Mouse (Mus musculus): ENCODE data around the gene Sel1l3. TPM values are rescaled to one million over a fixed set of nuclear protein-coding genes. Genes with fewer than 3 reads are reported as not detected.
A peak's percentile ranks its signal among the peaks of the same experiment; 100 is the strongest.

Gene Sel1l3
- total RNA-seq, 2 experiments from 2014 or later, result 36.1 to 41.7 TPM

- DNase-seq (ENCODE audit: low spot score in 2 of 2), result no peak
Measured at GRCm38 (mm10) chr5:53175195-53175594, 38.5 kb downstream of the Sel1l3 start.

- no peak for DNase-seq (ENCODE audit: low spot score in 2 of 2)
Measured at GRCm38 (mm10) chr5:53174461-53174860, 39.3 kb downstream of the Sel1l3 start.

DNA sequence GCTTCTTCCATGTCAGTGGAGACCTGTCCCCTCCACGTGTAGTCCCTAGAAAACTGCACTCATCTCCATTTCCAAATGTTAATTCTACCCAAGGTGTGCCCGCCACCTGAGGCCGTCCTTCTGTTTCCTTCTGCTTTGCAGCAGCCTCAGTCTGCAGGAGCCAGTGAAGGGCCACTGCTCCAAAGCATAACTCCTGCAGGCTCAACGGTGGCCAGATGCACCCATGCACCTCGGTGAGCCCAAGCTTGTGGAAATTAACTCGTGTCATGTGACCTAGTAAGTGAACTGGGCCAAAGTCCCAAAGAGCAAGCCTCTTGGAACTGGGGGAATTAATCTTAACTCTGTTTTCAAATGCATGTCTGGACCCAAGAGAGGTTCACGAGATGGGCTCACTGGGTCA is 40.8 kb downstream of the Sel1l3 start:
- no peak for DNase-seq (ENCODE audit: low spot score in 2 of 2)

DNA sequence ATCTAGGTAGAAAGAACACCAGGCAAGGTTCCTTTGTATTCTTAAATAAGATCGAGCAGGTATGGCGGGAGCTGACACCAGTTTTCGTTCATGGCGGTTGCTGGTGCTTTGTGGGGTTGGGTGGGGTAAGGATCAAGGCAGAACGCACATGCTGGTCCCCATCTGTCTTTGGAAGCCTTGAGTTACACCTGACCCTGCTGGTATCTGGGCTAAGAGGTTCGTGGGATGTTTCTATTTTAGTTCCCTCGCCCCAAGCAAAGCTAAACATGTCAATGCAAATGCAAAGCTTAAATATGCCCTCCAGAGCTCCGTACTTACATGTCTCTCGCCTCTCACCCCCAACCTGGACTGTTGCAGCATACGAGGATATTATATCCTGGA is 41.5 kb downstream of the Sel1l3 start:
- DNase-seq (ENCODE audit: low spot score in 2 of 2), result no peak

DNA sequence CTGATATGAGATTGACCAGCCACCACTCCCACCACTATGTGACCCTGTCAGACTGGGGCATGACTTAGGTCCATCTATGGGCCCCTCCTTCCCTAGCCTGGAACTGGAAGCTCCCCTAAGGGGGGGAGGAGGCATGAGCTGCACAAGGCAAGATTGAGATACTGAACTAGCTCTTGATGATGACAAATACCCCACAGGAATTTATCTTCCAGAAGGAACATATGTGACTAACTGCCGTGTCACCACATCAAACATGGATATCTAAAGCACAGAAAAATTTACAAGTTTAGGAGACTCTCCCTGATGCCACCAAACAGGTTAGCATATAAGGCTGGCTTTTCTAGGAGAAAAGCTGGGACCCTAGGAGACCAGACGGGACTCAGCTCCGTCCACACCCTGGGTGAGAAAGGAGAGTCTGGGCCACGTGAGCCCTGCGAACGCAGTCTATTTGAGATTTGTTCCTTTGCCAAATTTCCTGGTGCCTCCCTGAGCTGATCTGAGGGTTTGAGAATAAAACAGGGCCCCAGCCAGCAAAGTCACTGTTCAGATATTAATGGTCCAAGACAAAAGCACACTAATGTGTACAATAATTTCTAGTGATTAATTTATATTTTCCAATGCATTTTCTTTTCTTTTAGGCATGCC is 42.0 kb downstream of the Sel1l3 start:
- no peak for DNase-seq (ENCODE audit: low spot score in 2 of 2)

- DNase-seq (ENCODE audit: low spot score in 2 of 2), result no peak
Measured at GRCm38 (mm10) chr5:53167564-53167963, 46.2 kb downstream of the Sel1l3 start.

DNA sequence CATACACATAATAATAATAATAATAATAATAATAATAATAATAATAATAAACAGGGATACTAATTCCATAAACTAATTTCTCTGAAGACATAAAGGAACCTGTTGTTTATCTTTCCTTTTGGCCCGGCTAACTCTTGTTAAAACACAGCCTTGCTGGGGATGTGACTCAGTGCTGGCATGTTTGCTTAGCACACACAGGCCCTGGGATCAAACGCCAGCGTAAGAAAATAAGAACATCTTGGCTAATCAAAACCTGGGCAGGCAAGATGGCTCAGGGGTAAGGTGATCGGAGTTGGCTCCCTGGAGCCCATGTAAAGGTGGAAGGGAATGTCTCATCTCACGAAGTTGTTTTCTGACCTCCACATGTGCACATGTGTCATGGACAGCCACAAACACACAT is 48.1 kb downstream of the Sel1l3 start:
- DNase-seq (ENCODE audit: low spot score in 2 of 2), result no peak

DNA sequence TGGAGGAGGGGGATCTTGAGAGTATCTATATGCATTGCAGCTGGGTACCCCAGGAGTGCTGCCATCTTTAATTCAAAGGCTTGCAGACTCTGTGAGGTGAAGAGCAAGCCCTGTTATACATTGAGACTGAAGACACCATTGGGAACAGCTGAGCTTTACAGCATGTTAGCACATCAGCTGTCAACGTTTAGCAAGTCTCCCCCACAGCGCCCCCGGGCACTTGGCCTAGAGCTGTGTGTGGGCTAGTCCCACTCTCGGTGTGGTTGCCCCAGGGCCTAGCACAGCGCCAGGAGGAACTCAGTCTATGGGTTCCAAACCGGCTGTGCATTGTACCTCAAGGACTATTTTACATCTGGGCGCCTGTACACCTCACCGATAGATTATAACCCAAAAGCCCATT is 51.3 kb downstream of the Sel1l3 start:
- DNase-seq (ENCODE audit: low spot score in 2 of 2), result peak; percentile 67 to 79

GRCm38 (mm10) chr5:53161506-53162186 is 52.1 kb downstream of the Sel1l3 start:
- peak in 1 of 2 experiments; percentile 35 for DNase-seq (ENCODE audit: low spot score in 2 of 2)

GRCm38 (mm10) chr5:53160207-53160606 is 53.5 kb downstream of the Sel1l3 start:
- DNase-seq (ENCODE audit: low spot score in 2 of 2), result no peak

- DNase-seq (ENCODE audit: low spot score in 2 of 2), result no peak
Measured at GRCm38 (mm10) chr5:53159631-53160030, 54.1 kb downstream of the Sel1l3 start.

DNA sequence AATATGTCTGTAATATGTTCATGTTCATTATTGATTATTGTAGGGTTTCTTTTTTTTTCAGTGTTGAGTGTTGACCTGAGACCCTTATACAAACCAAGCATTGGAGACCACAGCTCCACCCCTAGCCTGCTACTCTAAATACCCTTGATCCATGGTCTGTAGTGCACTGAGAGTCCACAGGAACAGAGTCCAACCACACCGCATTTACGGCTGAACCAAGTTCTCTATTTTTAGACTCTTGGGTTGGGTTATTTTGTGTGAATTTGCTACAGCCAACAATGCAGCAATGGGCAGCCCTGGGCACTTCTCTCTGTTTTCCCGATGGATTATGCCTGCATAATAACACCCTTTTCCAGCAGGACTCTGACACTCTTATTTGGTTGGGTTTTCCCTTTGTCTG is 54.6 kb downstream of the Sel1l3 start:
- DNase-seq (ENCODE audit: low spot score in 2 of 2), result no peak

GRCm38 (mm10) chr5:53155985-53156679 is 57.6 kb downstream of the Sel1l3 start:
- peak in 1 of 2 experiments; percentile 39 for DNase-seq (ENCODE audit: low spot score in 2 of 2)

DNA sequence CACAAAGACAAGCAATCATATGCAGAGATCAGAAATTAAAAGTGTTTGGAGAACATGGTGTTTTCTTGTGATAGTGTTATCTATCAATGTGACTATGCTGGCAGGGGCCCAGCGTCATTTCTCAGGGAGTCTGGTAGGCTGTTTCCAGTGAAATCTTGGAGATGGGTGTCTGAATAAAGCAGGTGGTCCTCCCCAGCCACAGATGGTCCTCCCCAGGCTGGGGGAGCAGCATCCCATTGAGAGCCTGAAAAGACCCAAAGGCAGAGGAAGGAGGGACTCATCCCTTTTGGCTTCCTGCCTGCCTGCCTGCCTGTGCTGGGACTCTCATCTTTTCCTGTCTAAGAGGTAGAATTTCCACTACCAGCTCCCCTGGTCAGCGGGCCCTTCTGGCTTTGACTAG is 59.2 kb downstream of the Sel1l3 start:
- peak; percentile 67 to 84 for DNase-seq (ENCODE audit: low spot score in 2 of 2)

- no peak for DNase-seq (ENCODE audit: low spot score in 2 of 2)
Measured at GRCm38 (mm10) chr5:53154078-53154477, 59.6 kb downstream of the Sel1l3 start.

GRCm38 (mm10) chr5:53153144-53153543 is 60.6 kb downstream of the Sel1l3 start:
- no peak for DNase-seq (ENCODE audit: low spot score in 2 of 2)

DNA sequence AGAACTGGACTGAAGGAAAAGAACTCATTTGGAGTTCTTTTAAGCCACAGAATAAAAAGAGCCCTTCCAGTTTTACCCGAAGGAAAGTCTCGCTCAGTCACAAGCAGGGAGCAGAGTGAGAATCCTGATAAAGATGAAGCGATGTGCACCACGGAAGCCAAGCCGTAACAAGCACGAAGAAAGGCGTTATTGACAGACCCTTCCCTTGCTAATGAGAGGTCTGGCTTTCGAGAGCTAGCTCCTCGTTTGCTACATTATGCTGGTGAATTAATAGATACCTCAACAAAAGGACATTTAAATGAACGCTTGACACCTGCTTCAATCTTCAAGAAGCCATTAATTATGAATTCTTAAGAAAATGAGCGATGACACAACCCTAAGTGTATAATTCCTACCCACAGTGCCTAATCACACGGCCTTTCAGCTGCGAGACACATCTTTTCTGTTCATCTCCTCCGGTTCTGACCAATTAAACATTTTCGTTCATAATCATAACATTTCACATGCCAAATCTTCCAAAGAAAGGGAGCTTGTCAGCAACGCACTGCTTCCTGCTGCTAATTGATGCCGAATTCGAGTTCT is 62.3 kb downstream of the Sel1l3 start:
- DNase-seq (ENCODE audit: low spot score in 2 of 2), result no peak

DNA sequence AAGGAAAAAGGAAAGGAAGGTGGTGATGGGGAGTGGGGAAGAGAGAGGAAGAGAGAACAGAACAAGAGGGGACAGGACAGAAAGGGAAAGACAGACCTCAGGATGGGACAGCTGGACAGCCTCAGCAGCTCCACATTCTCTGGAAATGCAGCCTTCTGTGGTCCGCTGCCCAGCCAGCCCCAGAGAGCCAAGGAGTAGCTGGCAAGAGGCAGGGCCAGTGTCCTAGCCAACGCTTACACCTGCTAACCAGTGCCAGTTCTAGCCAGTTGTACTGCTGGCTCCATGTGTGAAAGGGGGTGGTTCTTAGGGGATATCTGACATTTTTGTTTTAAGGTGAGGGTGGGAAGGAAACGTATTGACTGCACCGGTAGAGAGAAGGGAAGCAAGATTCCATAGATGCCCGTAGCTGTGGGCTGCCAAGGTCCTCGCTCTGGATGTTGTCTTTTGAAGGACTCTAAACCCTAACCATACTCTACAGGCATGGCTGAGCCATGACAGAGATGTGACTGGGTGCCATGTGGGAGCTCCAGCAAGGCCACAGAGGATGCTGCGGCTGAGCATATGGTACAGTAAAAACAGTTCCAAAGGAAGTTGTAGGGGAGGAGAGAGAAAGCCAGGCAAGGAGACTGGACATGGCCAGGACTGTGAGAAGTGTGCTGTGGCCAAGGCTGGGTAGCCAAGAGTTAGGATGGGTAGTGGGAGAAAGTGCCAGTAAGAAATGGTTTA is 64.6 kb downstream of the Sel1l3 start:
- no peak for DNase-seq (ENCODE audit: low spot score in 2 of 2)

GRCm38 (mm10) chr5:53148160-53148923 is 65.4 kb downstream of the Sel1l3 start:
- DNase-seq (ENCODE audit: low spot score in 2 of 2), result no peak

GRCm38 (mm10) chr5:53147418-53147817 is 66.3 kb downstream of the Sel1l3 start:
- DNase-seq (ENCODE audit: low spot score in 2 of 2), result no peak

DNA sequence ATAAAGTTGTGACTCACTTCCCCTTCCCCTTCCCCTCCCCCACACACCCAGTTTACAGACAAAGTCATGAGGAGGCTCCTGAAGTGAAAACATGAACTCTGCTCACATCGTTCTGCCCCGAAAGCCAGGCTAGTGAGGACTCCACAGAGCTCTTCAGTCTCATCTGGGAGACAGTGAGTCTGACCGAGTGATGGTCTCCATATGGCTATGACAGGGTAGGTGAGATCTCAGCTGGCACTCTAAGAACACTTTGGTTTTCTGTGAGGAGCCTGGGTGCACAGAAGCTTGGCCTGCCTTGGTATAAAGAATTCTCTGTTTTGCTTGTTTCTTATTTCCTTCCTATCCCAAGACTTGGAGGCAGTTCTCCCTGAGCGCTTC is 67.1 kb downstream of the Sel1l3 start:
- DNase-seq (ENCODE audit: low spot score in 2 of 2), result no peak

All from layer of hippocampus, adult 18-20 months (tissue).